Mouse (Mus musculus): ENCODE data around the gene Dip2c.

The Dip2c gene

GRCm38 (mm10) chr13:9538556-9538955 is 262.2 kb downstream of the Dip2c start:
- no peak for DNase-seq (ENCODE audit: low spot score in 2 of 2)

- no peak for DNase-seq (ENCODE audit: low spot score in 2 of 2)
Measured at GRCm38 (mm10) chr13:9547698-9548344, 271.5 kb downstream of the Dip2c start.

- no peak for DNase-seq (ENCODE audit: low spot score in 2 of 2)
Measured at GRCm38 (mm10) chr13:9562099-9562498, 285.8 kb downstream of the Dip2c start.

- DNase-seq (ENCODE audit: low spot score in 2 of 2) = peak; percentile 10 to 64
Measured at GRCm38 (mm10) chr13:9562921-9563320, 286.6 kb downstream of the Dip2c start.

GRCm38 (mm10) chr13:9568852-9569251 is 292.5 kb downstream of the Dip2c start:
- DNase-seq (ENCODE audit: low spot score in 2 of 2) = no peak

- no peak for DNase-seq (ENCODE audit: low spot score in 2 of 2)
Measured at GRCm38 (mm10) chr13:9576686-9577085, 300.4 kb downstream of the Dip2c start.

GRCm38 (mm10) chr13:9578456-9578855 is 302.1 kb downstream of the Dip2c start:
- DNase-seq (ENCODE audit: low spot score in 2 of 2) = no peak

GRCm38 (mm10) chr13:9581821-9582220 is 305.5 kb downstream of the Dip2c start:
- no peak for DNase-seq (ENCODE audit: low spot score in 2 of 2)

- DNase-seq (ENCODE audit: low spot score in 2 of 2) = no peak
Measured at GRCm38 (mm10) chr13:9583579-9583978, 307.3 kb downstream of the Dip2c start.

GRCm38 (mm10) chr13:9599334-9600096 is 323.2 kb downstream of the Dip2c start:
- no peak for DNase-seq (ENCODE audit: low spot score in 2 of 2)

GRCm38 (mm10) chr13:9601350-9601749 is 325.0 kb downstream of the Dip2c start:
- no peak for DNase-seq (ENCODE audit: low spot score in 2 of 2)

- DNase-seq (ENCODE audit: low spot score in 2 of 2) = no peak
Measured at GRCm38 (mm10) chr13:9611229-9611628, 334.9 kb downstream of the Dip2c start.

GRCm38 (mm10) chr13:9632684-9633083 is 356.4 kb downstream of the Dip2c start:
- DNase-seq (ENCODE audit: low spot score in 2 of 2) = no peak

- DNase-seq (ENCODE audit: low spot score in 2 of 2) = no peak
Measured at GRCm38 (mm10) chr13:9635951-9636350, 359.6 kb downstream of the Dip2c start.

- DNase-seq (ENCODE audit: low spot score in 2 of 2) = peak in 1 of 2 experiments; percentile 30
Measured at GRCm38 (mm10) chr13:9636505-9636904, 360.2 kb downstream of the Dip2c start.

GRCm38 (mm10) chr13:9637949-9638348 is 361.6 kb downstream of the Dip2c start:
- DNase-seq (ENCODE audit: low spot score in 2 of 2) = no peak

- DNase-seq (ENCODE audit: low spot score in 2 of 2) = no peak
Measured at GRCm38 (mm10) chr13:9648716-9649115, 372.4 kb downstream of the Dip2c start.

- no peak for DNase-seq (ENCODE audit: low spot score in 2 of 2)
Measured at GRCm38 (mm10) chr13:9649894-9650293, 373.6 kb downstream of the Dip2c start.

GRCm38 (mm10) chr13:9650580-9650979 is 374.3 kb downstream of the Dip2c start:
- DNase-seq (ENCODE audit: low spot score in 2 of 2) = no peak

GRCm38 (mm10) chr13:9653018-9653417 is 376.7 kb downstream of the Dip2c start:
- DNase-seq (ENCODE audit: low spot score in 2 of 2) = no peak

GRCm38 (mm10) chr13:9656613-9657012 is 380.3 kb downstream of the Dip2c start:
- DNase-seq (ENCODE audit: low spot score in 2 of 2) = no peak

- DNase-seq (ENCODE audit: low spot score in 2 of 2) = no peak
Measured at GRCm38 (mm10) chr13:9660711-9661110, 384.4 kb downstream of the Dip2c start.

GRCm38 (mm10) chr13:9663593-9663992 is 387.3 kb downstream of the Dip2c start:
- DNase-seq (ENCODE audit: low spot score in 2 of 2) = no peak

Data from spleen, postnatal 10 days (tissue).